Mouse (Mus musculus): ENCODE results near the gene Hs2st1. TPM values are rescaled to one million over a fixed set of nuclear protein-coding genes. Genes with fewer than 3 reads are reported as not detected.

Gene Hs2st1
- polyA plus RNA-seq, 1 experiment from 2014 or later: 12.7 TPM

DNA sequence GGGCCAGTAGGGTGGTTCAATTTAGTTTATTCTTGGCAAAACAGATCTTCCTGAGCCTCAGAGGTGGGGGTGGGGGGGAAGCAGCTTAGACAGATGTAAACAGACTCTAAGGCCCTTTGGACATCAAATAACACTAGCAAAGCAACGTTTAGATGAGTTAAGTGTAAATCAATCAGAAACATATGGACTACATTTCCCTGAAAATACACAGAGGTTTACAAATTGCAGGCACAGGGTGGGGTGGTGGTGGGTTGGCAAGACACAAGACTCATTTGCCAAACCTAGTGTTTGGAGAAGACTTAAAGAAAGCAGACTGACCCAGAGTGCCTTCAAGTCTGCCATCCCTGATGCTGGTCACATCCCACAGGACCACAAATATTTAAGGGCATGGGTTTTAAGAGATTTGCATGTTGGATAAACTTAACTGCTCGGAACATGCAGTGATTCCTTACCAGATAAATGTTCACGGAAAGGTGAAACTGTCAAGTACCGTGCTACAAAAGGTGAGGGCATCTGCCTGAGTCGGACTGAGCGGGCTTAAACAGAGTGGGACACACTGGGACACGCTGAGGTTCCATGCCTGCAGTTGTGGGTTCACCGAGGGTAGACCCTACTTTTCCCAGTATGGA is 158.2 kb downstream of the Hs2st1 start:
- DNase-seq (ENCODE audit: low spot score): peak; percentile 45
- Histone ChIP-seq H3K4me3 (peak overlapping the region; percentile 28; the same call in 1 of the 2 replicates), H3K36me3 (replicated peaks) (no peaks in the 10 kb centered on the region), H3K27me3 (replicated peaks; ENCODE audit: low read depth, poor library complexity, severe bottlenecking) (0 out of 2 replicates have a peak, but pooled peaks cover 3% of the 10 kb centered on the region), H3K9me3 (0 out of 2 replicates have a peak, but pooled peaks cover 5% of the 10 kb centered on the region), H3K27ac (replicated peaks) (peak overlapping the region; percentile 66), H3K4me1 (peaks cover 29% of the 10 kb centered on the region)
- 9% methylated on average over 8 of the region's 8 CpGs for WGBS

DNA sequence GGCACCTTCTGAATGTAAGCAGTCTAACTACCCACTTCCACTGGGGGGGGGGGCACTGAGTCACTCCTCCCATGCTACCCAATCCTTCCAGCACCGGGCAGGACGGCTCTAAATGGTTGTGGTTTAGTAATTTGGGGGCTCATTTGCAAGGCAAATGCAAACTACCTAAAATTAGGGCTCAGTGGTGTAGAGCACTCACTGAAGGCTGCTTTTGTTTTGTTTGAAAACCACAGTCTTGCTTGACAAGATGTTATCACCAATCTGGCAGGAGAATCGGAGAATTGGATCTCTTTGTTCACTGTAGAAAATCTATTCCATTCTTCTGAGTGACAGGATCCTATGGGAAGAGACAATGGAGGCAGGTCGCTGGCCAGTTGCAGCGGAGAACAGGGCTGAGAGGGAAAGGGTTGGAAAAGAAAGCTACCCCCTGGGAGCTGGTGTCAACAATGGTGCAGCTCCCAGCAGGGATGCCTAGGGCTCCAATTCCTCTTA is 158.9 kb downstream of the Hs2st1 start:
- WGBS: 7% methylated on average over 5 of the region's 5 CpGs
- Histone ChIP-seq H3K9me3 (0 out of 2 replicates have a peak, but pooled peaks cover 5% of the 10 kb centered on the region), H3K27me3 (replicated peaks; ENCODE audit: low read depth, poor library complexity, severe bottlenecking) (0 out of 2 replicates have a peak, but pooled peaks cover 3% of the 10 kb centered on the region), H3K36me3 (replicated peaks) (no peaks in the 10 kb centered on the region), H3K27ac (replicated peaks) (peak overlapping the region; percentile 65; the same call in 1 of the 2 replicates), H3K4me1 (peaks cover 33% of the 10 kb centered on the region), H3K4me3 (no peak overlapping the region)
- DNase-seq (ENCODE audit: low spot score): peak; percentile 43

- Histone ChIP-seq H3K36me3 (replicated peaks) (no peaks in the 10 kb centered on the region), H3K4me3 (no peak overlapping the region), H3K27me3 (replicated peaks; ENCODE audit: low read depth, poor library complexity, severe bottlenecking) (0 out of 2 replicates have a peak, but pooled peaks cover 3% of the 10 kb centered on the region), H3K9me3 (no peaks in the 10 kb centered on the region), H3K4me1 (peaks cover 44% of the 10 kb centered on the region), H3K27ac (replicated peaks) (no peak overlapping the region)
- no peak for DNase-seq (ENCODE audit: low spot score)
- WGBS: 95% methylated on average over 1 of the region's 1 CpGs
Measured at GRCm38 (mm10) chr3:144408953-144409352, 161.0 kb downstream of the Hs2st1 start.

GRCm38 (mm10) chr3:144405331-144405730 is 164.7 kb downstream of the Hs2st1 start:
- H3K4me1 ChIP-seq: peaks cover 21% of the 10 kb centered on the region
- 0 out of 2 replicates have a peak, but pooled peaks cover 3% of the 10 kb centered on the region for H3K27me3 ChIP-seq (replicated peaks; ENCODE audit: low read depth, poor library complexity, severe bottlenecking)
- peak overlapping the region; percentile 7; the same call in 1 of the 2 replicates for H3K27ac ChIP-seq (replicated peaks)
- H3K4me3 ChIP-seq: no peak overlapping the region
- no peaks in the 10 kb centered on the region for H3K9me3 ChIP-seq
- H3K36me3 ChIP-seq (replicated peaks): no peaks in the 10 kb centered on the region
- no peak for DNase-seq (ENCODE audit: low spot score)
- 73% methylated on average over 11 of the region's 11 CpGs for WGBS

- Histone ChIP-seq H3K4me3 (no peak overlapping the region), H3K27ac (replicated peaks) (no peak overlapping the region)
- WGBS: 86% methylated on average over 5 of the region's 5 CpGs
Measured at GRCm38 (mm10) chr3:144401292-144401691, 168.7 kb downstream of the Hs2st1 start.

GRCm38 (mm10) chr3:144400870-144401269 is 169.1 kb downstream of the Hs2st1 start:
- Histone ChIP-seq H3K4me3 (no peak overlapping the region), H3K27ac (replicated peaks) (no peak overlapping the region), H3K36me3 (replicated peaks) (no peaks in the 10 kb centered on the region), H3K9me3 (0 out of 2 replicates have a peak, but pooled peaks cover 2% of the 10 kb centered on the region), H3K27me3 (replicated peaks; ENCODE audit: low read depth, poor library complexity, severe bottlenecking) (0 out of 2 replicates have a peak, but pooled peaks cover 12% of the 10 kb centered on the region), H3K4me1 (peaks cover 25% of the 10 kb centered on the region)
- 73% methylated on average over 7 of the region's 7 CpGs for WGBS
- DNase-seq (ENCODE audit: low spot score): no peak

More at GRCm38 (mm10) chr3:144401292-144401691, 168.7 kb downstream of the Hs2st1 start:
- Histone ChIP-seq H3K4me1 (peaks cover 29% of the 10 kb centered on the region), H3K27me3 (replicated peaks; ENCODE audit: low read depth, poor library complexity, severe bottlenecking) (0 out of 2 replicates have a peak, but pooled peaks cover 12% of the 10 kb centered on the region), H3K36me3 (replicated peaks) (no peaks in the 10 kb centered on the region), H3K9me3 (0 out of 2 replicates have a peak, but pooled peaks cover 2% of the 10 kb centered on the region)
- no peak for DNase-seq (ENCODE audit: low spot score)

GRCm38 (mm10) chr3:144400374-144400773 is 169.6 kb downstream of the Hs2st1 start:
- Histone ChIP-seq H3K4me1 (peaks cover 23% of the 10 kb centered on the region), H3K9me3 (0 out of 2 replicates have a peak, but pooled peaks cover 2% of the 10 kb centered on the region), H3K36me3 (replicated peaks) (no peaks in the 10 kb centered on the region), H3K27ac (replicated peaks) (no peak overlapping the region), H3K4me3 (no peak overlapping the region), H3K27me3 (replicated peaks; ENCODE audit: low read depth, poor library complexity, severe bottlenecking) (0 out of 2 replicates have a peak, but pooled peaks cover 12% of the 10 kb centered on the region)
- DNase-seq (ENCODE audit: low spot score): no peak
- 75% methylated on average over 8 of the region's 8 CpGs for WGBS

DNA sequence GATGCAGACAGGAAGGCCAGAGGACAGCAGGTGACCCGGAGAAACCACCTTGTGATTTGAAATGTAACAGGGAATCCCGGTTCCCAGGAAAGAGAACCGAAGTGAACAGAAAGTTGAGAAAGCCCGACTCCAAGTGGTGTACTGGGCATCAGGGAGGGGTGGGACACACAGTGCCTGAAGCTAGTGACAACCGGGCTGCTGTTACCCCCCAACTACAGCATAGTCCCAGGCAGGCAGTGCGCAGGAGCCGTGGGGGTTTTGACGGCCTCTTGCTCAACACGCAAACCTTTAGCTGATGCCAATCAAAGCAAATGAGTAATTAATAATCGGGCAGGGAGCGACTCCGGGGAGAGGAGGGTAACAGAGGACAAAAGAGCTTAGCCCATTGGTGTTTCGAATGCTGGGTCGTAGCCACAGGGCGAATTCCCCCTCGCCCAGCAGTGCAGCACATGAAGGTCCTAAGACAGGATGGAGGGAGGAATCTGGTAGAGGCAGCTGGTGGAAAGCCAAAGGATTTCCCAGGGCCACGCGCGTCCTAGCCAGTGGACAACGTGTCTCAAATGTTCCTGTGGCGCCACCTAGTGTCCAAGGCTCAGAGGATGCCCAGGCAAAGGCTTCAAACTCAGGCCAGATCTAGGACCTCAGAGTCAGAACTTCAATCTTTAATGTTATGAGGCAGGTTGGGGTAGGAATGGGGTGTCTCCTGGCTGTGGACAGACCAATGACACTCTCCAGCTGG is 170.5 kb downstream of the Hs2st1 start:
- Histone ChIP-seq H3K36me3 (replicated peaks) (no peaks in the 10 kb centered on the region), H3K27me3 (replicated peaks; ENCODE audit: low read depth, poor library complexity, severe bottlenecking) (0 out of 2 replicates have a peak, but pooled peaks cover 12% of the 10 kb centered on the region), H3K4me1 (peaks cover 18% of the 10 kb centered on the region), H3K4me3 (peak overlapping the region; percentile 45), H3K9me3 (0 out of 2 replicates have a peak, but pooled peaks cover 2% of the 10 kb centered on the region), H3K27ac (replicated peaks) (peak overlapping the region; percentile 69)
- 38% methylated on average over 21 of the region's 21 CpGs for WGBS
- DNase-seq (ENCODE audit: low spot score): peak; percentile 88

DNA sequence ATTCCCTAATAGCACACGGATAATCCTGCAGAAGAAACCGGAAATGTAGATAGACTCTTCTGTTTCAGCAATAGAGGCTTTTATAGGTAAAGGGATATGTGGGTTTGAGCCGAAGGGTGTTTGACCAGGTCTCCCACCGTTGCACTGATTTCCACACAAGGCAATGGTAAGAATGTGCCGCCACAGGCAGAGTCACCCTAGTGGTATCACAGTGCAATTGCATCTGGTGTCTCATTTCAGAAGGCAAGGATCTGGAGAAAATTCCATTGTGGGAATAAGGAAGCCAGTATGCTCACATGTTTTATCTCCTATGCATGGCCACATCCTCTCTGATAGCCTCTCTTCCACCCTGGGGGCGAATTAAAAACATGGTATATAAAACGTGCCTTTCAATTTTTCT is 171.8 kb downstream of the Hs2st1 start:
- no peak overlapping the region for H3K27ac ChIP-seq (replicated peaks)
- no peaks in the 10 kb centered on the region for H3K36me3 ChIP-seq (replicated peaks)
- 0 out of 2 replicates have a peak, but pooled peaks cover 2% of the 10 kb centered on the region for H3K9me3 ChIP-seq
- 0 out of 2 replicates have a peak, but pooled peaks cover 12% of the 10 kb centered on the region for H3K27me3 ChIP-seq (replicated peaks; ENCODE audit: low read depth, poor library complexity, severe bottlenecking)
- peaks cover 14% of the 10 kb centered on the region for H3K4me1 ChIP-seq
- no peak for DNase-seq (ENCODE audit: low spot score)
- 80% methylated on average over 7 of the region's 7 CpGs for WGBS
- no peak overlapping the region for H3K4me3 ChIP-seq

GRCm38 (mm10) chr3:144396478-144396877 is 173.5 kb downstream of the Hs2st1 start:
- WGBS: 50% methylated on average over 17 of the region's 17 CpGs
- no peak overlapping the region for H3K4me3 ChIP-seq
- 0 out of 2 replicates have a peak, but pooled peaks cover 2% of the 10 kb centered on the region for H3K9me3 ChIP-seq

GRCm38 (mm10) chr3:144394454-144394943 is 175.5 kb downstream of the Hs2st1 start:
- Histone ChIP-seq H3K9me3 (0 out of 2 replicates have a peak, but pooled peaks cover 2% of the 10 kb centered on the region), H3K4me3 (no peak overlapping the region), H3K27me3 (replicated peaks; ENCODE audit: low read depth, poor library complexity, severe bottlenecking) (0 out of 2 replicates have a peak, but pooled peaks cover 12% of the 10 kb centered on the region), H3K36me3 (replicated peaks) (no peaks in the 10 kb centered on the region), H3K4me1 (peaks cover 8% of the 10 kb centered on the region), H3K27ac (replicated peaks) (no peak overlapping the region)
- WGBS: 75% methylated on average over 7 of the region's 7 CpGs
- DNase-seq (ENCODE audit: low spot score): no peak

More at GRCm38 (mm10) chr3:144396478-144396877, 173.5 kb downstream of the Hs2st1 start:
- Histone ChIP-seq H3K27ac (replicated peaks) (no peak overlapping the region), H3K36me3 (replicated peaks) (no peaks in the 10 kb centered on the region), H3K27me3 (replicated peaks; ENCODE audit: low read depth, poor library complexity, severe bottlenecking) (0 out of 2 replicates have a peak, but pooled peaks cover 12% of the 10 kb centered on the region), H3K4me1 (peaks cover 14% of the 10 kb centered on the region)
- DNase-seq (ENCODE audit: low spot score): no peak

DNA sequence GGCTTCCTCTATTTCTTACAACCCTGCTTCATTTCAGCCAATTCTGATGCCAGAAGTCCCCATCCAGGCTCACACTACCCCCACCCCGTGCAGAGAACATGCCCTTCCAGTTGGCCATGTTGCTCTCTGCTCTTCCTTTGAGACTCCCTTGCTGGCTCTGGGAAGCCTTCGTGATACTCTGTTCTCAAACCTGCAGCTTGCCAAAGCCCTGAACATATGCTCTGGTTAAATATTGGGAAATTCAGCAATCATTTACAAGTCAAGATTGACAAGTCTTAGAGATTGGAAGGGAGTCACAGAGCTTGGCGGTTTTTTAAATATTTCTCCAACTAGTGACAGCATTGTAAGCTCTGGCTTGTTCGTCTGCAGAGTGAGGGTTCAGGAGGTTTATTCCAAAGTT is 183.5 kb downstream of the Hs2st1 start:
- no peak for DNase-seq (ENCODE audit: low spot score)
- H3K27me3 ChIP-seq (replicated peaks; ENCODE audit: low read depth, poor library complexity, severe bottlenecking): 0 out of 2 replicates have a peak, but pooled peaks cover 8% of the 10 kb centered on the region
- WGBS: 90% methylated on average over 4 of the region's 4 CpGs
- H3K9me3 ChIP-seq: no peaks in the 10 kb centered on the region
- H3K4me3 ChIP-seq: no peak overlapping the region
- H3K36me3 ChIP-seq (replicated peaks): no peaks in the 10 kb centered on the region
- H3K27ac ChIP-seq (replicated peaks): no peak overlapping the region
- H3K4me1 ChIP-seq: peaks cover 2% of the 10 kb centered on the region
